Mouse (Mus musculus): Measurements from ENCODE around the gene Gm3336. TPM values are rescaled to one million over a fixed set of nuclear protein-coding genes. Genes with fewer than 3 reads are reported as not detected.

The Gm3336 gene
- total RNA-seq, 2 experiments from 2014 or later = not detected

GRCm38 (mm10) chr8:70716521-70717400, 1.6 kb upstream of the Gm3336 start:
- no peak for DNase-seq

GRCm38 (mm10) chr8:70719796-70720270, 1.5 kb downstream of the Gm3336 start:
- DNase-seq = no peak

- peak; percentile 79 to 80 for DNase-seq
Measured at GRCm38 (mm10) chr8:70720739-70721138, 2.4 kb downstream of the Gm3336 start.

- DNase-seq = no peak
Measured at GRCm38 (mm10) chr8:70721601-70722000, 3.3 kb downstream of the Gm3336 start.

GRCm38 (mm10) chr8:70723486-70724210, 5.3 kb downstream of the Gm3336 start, which contains the start of gene Pde4c:
Gene Pde4c, plus strand, starts transcription at chr8:70723720.
- DNase-seq = no peak

- DNase-seq = no peak
Measured at GRCm38 (mm10) chr8:70724216-70724615, 5.9 kb downstream of the Gm3336 start.

- DNase-seq = peak; percentile 62 to 67
Measured at GRCm38 (mm10) chr8:70725792-70726447, 7.6 kb downstream of the Gm3336 start.

- no peak for DNase-seq
Measured at GRCm38 (mm10) chr8:70726721-70727120, 8.4 kb downstream of the Gm3336 start.

- DNase-seq = no peak
Measured at GRCm38 (mm10) chr8:70729808-70730475, 11.6 kb downstream of the Gm3336 start.

GRCm38 (mm10) chr8:70730956-70731355, 12.6 kb downstream of the Gm3336 start:
- DNase-seq = no peak

- DNase-seq = no peak
Measured at GRCm38 (mm10) chr8:70737705-70738104, 19.4 kb downstream of the Gm3336 start.

GRCm38 (mm10) chr8:70738211-70738610, 19.9 kb downstream of the Gm3336 start:
- no peak for DNase-seq

GRCm38 (mm10) chr8:70741661-70742060, 23.3 kb downstream of the Gm3336 start:
- no peak for DNase-seq

- no peak for DNase-seq
Measured at GRCm38 (mm10) chr8:70742176-70742575, 23.8 kb downstream of the Gm3336 start.

GRCm38 (mm10) chr8:70742981-70743655, 24.8 kb downstream of the Gm3336 start:
- DNase-seq = no peak

- peak; percentile 84 to 85 for DNase-seq
Measured at GRCm38 (mm10) chr8:70743656-70744590, 25.6 kb downstream of the Gm3336 start.

- DNase-seq = no peak
Measured at GRCm38 (mm10) chr8:70744806-70745205, 26.5 kb downstream of the Gm3336 start.

GRCm38 (mm10) chr8:70745691-70746220, 27.4 kb downstream of the Gm3336 start:
- no peak for DNase-seq

- DNase-seq = no peak
Measured at GRCm38 (mm10) chr8:70746676-70747075, 28.3 kb downstream of the Gm3336 start.

Measured in adrenal gland, postnatal 36 days (tissue).